Mouse (Mus musculus) layer of hippocampus, adult 2 months (tissue): ENCODE data around the gene Znfx1. TPM values are rescaled to one million over a fixed set of nuclear protein-coding genes. Genes with fewer than 3 reads are reported as not detected.
"Not testable (repeated sequence)": the region's sequence is repeated elsewhere in the genome, so short reads cannot be mapped to it uniquely, and the experiment has no call there.

Source experiments
- DNase-seq, 2 experiments: peaks; one replicate each; pipeline ENCODE4 v3.0.0; 2022; ENCODE audit warnings: low spot score in 2 of 2
- H3K27ac ChIP-seq: fragments of 200-600 bp; 2 replicates; pipeline ENCODE4 v1.8.1; 2022
- H3K4me3 ChIP-seq: fragments of 200-600 bp; 2 replicates; pipeline ENCODE4 v1.8.1; 2022; ENCODE audit warnings: mild to moderate bottlenecking
- CTCF ChIP-seq: fragments of 200-600 bp; conservative IDR thresholded peaks from 2 replicates; pipeline ENCODE4 v1.8.1; 2022; ENCODE audit warnings: antibody characterized with exemption, mild to moderate bottlenecking, moderate library complexity
- total RNA-seq, 2 experiments: library from RNA; stranded (reverse); gene quantifications; 2 replicates each; pipeline ENCODE4 v1.2.3; 2021

The Znfx1 gene
- total RNA-seq, 2 experiments from 2014 or later = 38.5 to 45.6 TPM

DNA sequence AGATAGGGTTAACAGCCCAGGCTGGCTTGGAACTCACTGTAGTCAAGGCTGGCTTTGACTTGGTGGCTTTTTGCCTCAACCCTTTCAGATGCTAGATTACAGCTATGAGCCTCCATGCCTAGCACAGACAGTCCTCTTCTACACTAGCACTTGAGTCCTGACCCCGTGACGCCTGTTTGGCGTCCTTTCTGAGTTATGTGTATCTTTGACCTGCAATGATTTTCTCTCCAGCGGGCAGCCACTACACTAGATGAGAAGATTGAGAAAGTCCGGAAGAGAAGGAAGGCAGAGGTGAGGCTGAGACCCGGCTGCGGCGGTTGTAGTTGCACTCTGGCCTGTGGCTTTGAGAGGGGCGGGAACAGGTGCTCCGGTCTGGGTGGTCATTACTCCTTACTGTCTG, 43.4 kb downstream of the Znfx1 start:
- DNase-seq = no peak
- H3K4me3 ChIP-seq = no peak overlapping the region
- H3K27ac ChIP-seq = no peak overlapping the region
- no peak for TF ChIP-seq CTCF

DNA sequence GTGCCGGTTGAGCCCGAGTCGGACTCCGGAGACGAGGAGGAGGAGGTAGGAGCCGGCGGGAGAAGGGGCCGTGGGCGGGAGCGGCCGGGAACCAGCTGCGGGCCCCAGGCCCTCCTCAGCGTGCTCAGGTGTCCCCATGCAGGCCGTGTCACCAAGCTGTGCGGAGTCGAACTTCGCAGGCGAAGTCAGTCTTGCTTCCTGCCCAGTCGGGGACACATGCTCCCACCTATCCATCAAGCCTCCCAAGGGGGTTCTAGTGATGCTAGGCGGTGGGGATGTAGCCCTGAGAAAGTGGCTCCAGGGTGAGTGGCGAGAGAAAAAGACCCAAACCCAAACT, 47.5 kb downstream of the Znfx1 start:
- TF ChIP-seq CTCF = no peak
- Histone ChIP-seq H3K4me3 (peak overlapping the region; percentile 93), H3K27ac (peak overlapping the region; percentile 88)
- DNase-seq = no peak

- peak; percentile 29; the same call in 1 of the 2 replicates for TF ChIP-seq CTCF
- Histone ChIP-seq H3K4me3 (peak within 1 kb of the TSS; percentile 93), H3K27ac (peak within 1 kb of the TSS; percentile 88)
- DNase-seq = peak; percentile 90 to 93
Observed at GRCm38 (mm10) chr2:167014702-167015381, 48.0 kb downstream of the Znfx1 start, which contains the start of gene Ddx27. Gene Ddx27 (plus strand): TSS chr2:167015193.

GRCm38 (mm10) chr2:167010546-167010945, 52.3 kb downstream of the Znfx1 start:
- TF ChIP-seq CTCF = no peak
- peak overlapping the region; percentile 53 for H3K27ac ChIP-seq
- DNase-seq = no peak
- H3K4me3 ChIP-seq = no peak overlapping the region

- DNase-seq = no peak
- no peak for TF ChIP-seq CTCF
- H3K27ac ChIP-seq = no peak overlapping the region
- H3K4me3 ChIP-seq = no peak overlapping the region
Observed at GRCm38 (mm10) chr2:167009483-167009882, 53.3 kb downstream of the Znfx1 start.

- not testable (repeated sequence) for H3K4me3 ChIP-seq, H3K27ac ChIP-seq, DNase-seq
Observed at GRCm38 (mm10) chr2:167007565-167007964, 55.2 kb downstream of the Znfx1 start.

DNA sequence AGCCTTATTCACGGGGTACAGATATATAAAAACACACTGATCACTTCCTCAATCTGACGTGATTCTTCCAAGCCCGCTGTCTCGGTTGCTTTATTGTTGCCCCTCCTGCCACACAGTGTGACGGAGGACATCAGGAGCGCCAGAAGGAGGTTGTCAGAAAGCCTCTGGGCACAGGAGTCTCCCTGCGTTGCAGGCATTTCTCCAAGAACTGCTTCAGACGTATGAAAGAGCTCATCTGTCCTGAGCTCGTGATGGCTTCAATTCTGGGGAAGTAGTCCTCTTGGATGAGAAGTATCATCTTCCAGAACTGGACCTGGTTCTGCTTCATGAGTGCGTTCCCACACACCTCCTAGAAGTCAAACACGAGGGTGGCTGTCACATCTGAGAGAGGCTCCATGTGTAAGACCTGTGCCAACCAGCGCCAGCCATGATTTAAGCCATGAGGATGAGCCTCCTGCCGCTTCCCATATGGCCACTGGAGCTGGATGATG, 55.8 kb downstream of the Znfx1 start:
- no peak for DNase-seq
- Histone ChIP-seq H3K4me3 (no peak overlapping the region), H3K27ac (no peak overlapping the region)
- no peak for TF ChIP-seq CTCF

- no peak overlapping the region for H3K4me3 ChIP-seq
- DNase-seq = no peak
- no peak overlapping the region for H3K27ac ChIP-seq
- no peak for TF ChIP-seq CTCF
Observed at GRCm38 (mm10) chr2:167006355-167006754, 56.5 kb downstream of the Znfx1 start.

- peak; percentile 92 for TF ChIP-seq CTCF
- Histone ChIP-seq H3K27ac (no peak overlapping the region), H3K4me3 (no peak overlapping the region)
- peak; percentile 74 to 77 for DNase-seq
Observed at GRCm38 (mm10) chr2:167004099-167004854, 58.5 kb downstream of the Znfx1 start.

GRCm38 (mm10) chr2:167001486-167001885, 61.3 kb downstream of the Znfx1 start:
- H3K4me3 ChIP-seq = no peak overlapping the region
- DNase-seq = no peak
- no peak overlapping the region for H3K27ac ChIP-seq
- no peak for TF ChIP-seq CTCF

GRCm38 (mm10) chr2:166996533-166996894, 66.3 kb downstream of the Znfx1 start:
- no peak for TF ChIP-seq CTCF
- no peak for DNase-seq
- peak overlapping the region; percentile 98 for H3K27ac ChIP-seq
- peak overlapping the region; percentile 82 for H3K4me3 ChIP-seq

DNA sequence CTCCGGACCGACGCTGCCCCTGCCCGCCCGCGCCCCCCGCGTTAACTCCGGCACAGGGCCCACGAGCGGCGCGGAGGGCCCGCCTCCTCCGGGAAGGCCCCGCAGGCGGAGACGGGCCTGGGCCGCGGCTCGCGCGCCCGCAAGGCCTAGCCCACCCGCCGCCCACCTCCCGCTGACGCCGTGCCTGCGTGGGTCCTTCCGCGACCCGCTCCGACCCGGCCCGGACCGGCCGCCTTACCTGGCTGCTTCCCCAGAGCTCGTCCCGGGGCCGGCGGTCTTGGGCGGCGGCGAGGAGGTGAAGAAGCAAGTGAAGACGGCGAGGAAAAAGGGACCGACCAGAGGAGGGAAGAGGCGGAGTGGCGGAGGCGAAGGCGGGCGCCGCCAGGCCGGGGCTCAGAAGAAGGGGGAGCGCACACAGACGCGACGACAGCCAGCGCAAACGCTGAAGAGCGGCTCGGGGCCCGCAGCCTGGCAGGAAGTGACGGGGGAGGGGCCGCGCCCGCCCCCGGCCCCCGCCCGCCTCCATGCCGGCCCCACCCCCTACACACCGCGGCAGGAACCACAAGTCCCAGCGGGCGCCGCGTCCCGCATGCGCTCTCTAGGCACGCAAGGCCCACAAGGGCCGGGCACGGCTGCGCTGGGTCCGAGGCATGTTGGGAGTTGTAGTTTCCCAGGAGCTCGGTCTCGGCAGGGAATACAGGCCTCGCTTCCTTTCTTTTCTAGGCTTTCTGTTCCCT, 66.9 kb downstream of the Znfx1 start, which contains the start of gene Stau1:
Gene Stau1 (minus strand): TSS at position 504 of the 737 bp plus-strand sequence.
- 0 out of 2 replicates have a peak, but pooled peaks have one; percentile 6 for TF ChIP-seq CTCF
- peak; percentile 94 to 97 for DNase-seq
- H3K27ac ChIP-seq = peak within 1 kb of the TSS; percentile 98
- H3K4me3 ChIP-seq = peak within 1 kb of the TSS; percentile 82
